In genomic region chr7:136397101-136397500, GRCm38 (mm10) we compare ENCODE assay signal across 18 mouse cellular contexts.
"Had no signal": no experiment of that assay in that cellular context is flagged by ENCODE, and none has a peak within 500 bp of the region (broad histone marks: within the 10 kb centered on the region; RNA-seq: fewer than 3 reads in every experiment).

No protein-coding gene starts in this region.

- H3K4me1 ChIP-seq: limb, embryonic 12.5 days; liver, embryonic 13.5 days; midbrain, embryonic 12.5 days; neural tube, embryonic 13.5 days; stomach, embryonic 15.5 days had no signal

- DNase-seq: layer of hippocampus, adult 9-11 months; liver, embryonic 13.5 days; lung, adult 2 months; lung, postnatal 14 days; lung, postnatal 4 days; retina, postnatal 1 day; right cerebral cortex, postnatal 25 days; spleen, adult 18-20 months; thymus, postnatal 25 days had no signal

- H3K4me3 ChIP-seq: layer of hippocampus, adult 2 months; left cerebral cortex, adult 2 months; limb, embryonic 12.5 days; limb, embryonic 15.5 days; liver, embryonic 13.5 days; midbrain, embryonic 12.5 days; midbrain, embryonic 15.5 days; myocyte; neural tube, embryonic 13.5 days; stomach, embryonic 15.5 days had no signal

- H3K27me3 ChIP-seq: limb, embryonic 12.5 days; liver, embryonic 13.5 days; midbrain, embryonic 12.5 days; midbrain, embryonic 15.5 days; neural tube, embryonic 13.5 days; stomach, embryonic 15.5 days had no signal

- H3K36me3 ChIP-seq: limb, embryonic 12.5 days; limb, embryonic 15.5 days; liver, embryonic 13.5 days; midbrain, embryonic 12.5 days; midbrain, embryonic 15.5 days; neural tube, embryonic 13.5 days; stomach, embryonic 15.5 days had no signal

- H3K27ac ChIP-seq: layer of hippocampus, adult 2 months; left cerebral cortex, adult 2 months; limb, embryonic 12.5 days; limb, embryonic 15.5 days; liver, embryonic 13.5 days; midbrain, embryonic 12.5 days; midbrain, embryonic 15.5 days; neural tube, embryonic 13.5 days; stomach, embryonic 15.5 days had no signal

- H3K9me3 ChIP-seq: limb, embryonic 12.5 days; limb, embryonic 15.5 days; liver, embryonic 13.5 days; midbrain, embryonic 12.5 days; midbrain, embryonic 15.5 days; neural tube, embryonic 13.5 days; stomach, embryonic 15.5 days had no signal
